Mouse (Mus musculus): ENCODE results near the gene Trappc2l. TPM values are rescaled to one million over a fixed set of nuclear protein-coding genes. Genes with fewer than 3 reads are reported as not detected.

The Trappc2l gene
- total RNA-seq, 1 experiment, result 56.1 TPM

GRCm38 (mm10) chr8:122604640-122605039 lies 6.8 kb upstream of the Trappc2l start:
- Histone ChIP-seq H3K9me3 (ENCODE audit: control insufficient read depth, insufficient read depth, low read depth, low read length) (no peaks in the 10 kb centered on the region), H3K9ac (ENCODE audit: insufficient read depth, low read depth, low read length, poor library complexity, severe bottlenecking) (no peak overlapping the region), H3K36me3 (ENCODE audit: control insufficient read depth, insufficient read depth, low read length, poor library complexity, severe bottlenecking) (no peaks in the 10 kb centered on the region), H3K4me3 (ENCODE audit: insufficient read depth in 1 of 2, low read depth in 1 of 2, low read length in 2 of 2, poor library complexity in 1 of 2, severe bottlenecking in 1 of 2) (no peak overlapping the region), H3K4me1 (ENCODE audit: control insufficient read depth in 2 of 2, insufficient read depth in 2 of 2, low read length in 2 of 2, poor library complexity in 1 of 2) (no peaks in the 10 kb centered on the region), H3K27ac (ENCODE audit: insufficient read depth, low read depth, low read length, poor library complexity, severe bottlenecking) (no peak overlapping the region)
- in situ Hi-C loops (cut with MboI; ENCODE audit: low sequenced_read_pairs in 2 of 2, unreplicated experiment in 2 of 2), result no loop called here
- DNase-seq (ENCODE audit: low read depth, low spot score), result no peak
- TF ChIP-seq HCFC1 (IDR thresholded peaks at IDR 0.05; ENCODE audit: borderline replicate concordance, insufficient read depth, low read length), result no peak

DNA sequence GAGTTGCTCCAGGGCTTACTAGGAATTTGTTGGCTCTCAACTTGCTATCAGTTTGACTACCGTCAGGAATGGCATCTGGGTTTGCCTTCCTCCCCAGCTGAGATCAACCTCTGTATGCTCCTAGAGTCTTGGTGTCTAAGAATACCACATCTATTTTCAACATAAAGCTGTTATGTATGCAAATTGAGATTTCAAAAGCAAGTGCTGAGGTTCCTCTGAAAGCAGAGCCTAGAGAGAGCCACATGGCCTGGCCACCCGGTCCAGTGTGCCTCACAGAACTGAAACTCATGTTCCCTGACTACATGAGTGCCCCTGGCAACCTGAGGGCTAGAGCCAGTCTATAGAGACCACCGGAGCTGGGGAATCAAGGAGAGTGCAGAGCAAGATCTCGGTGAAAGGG lies 6.1 kb upstream of the Trappc2l start:
- TF ChIP-seq MAFK (IDR thresholded peaks at IDR 0.05; ENCODE audit: insufficient read depth, low read depth, low read length), result no peak
- TF ChIP-seq HCFC1 (IDR thresholded peaks at IDR 0.05; ENCODE audit: borderline replicate concordance, insufficient read depth, low read length), result no peak
- TF ChIP-seq ZC3H11A (IDR thresholded peaks at IDR 0.05; ENCODE audit: borderline replicate concordance, low read depth, low read length), result no peak
- no peak for TF ChIP-seq CHD2 (IDR thresholded peaks at IDR 0.05; ENCODE audit: low read depth, low read length)
- no peak for TF ChIP-seq ZNF384 (IDR thresholded peaks at IDR 0.05; ENCODE audit: low read depth, low read length)
- Histone ChIP-seq H3K27ac (ENCODE audit: insufficient read depth, low read depth, low read length, poor library complexity, severe bottlenecking) (no peak overlapping the region), H3K4me3 (ENCODE audit: insufficient read depth in 1 of 2, low read depth in 1 of 2, low read length in 2 of 2, poor library complexity in 1 of 2, severe bottlenecking in 1 of 2) (no peak overlapping the region), H3K9ac (ENCODE audit: insufficient read depth, low read depth, low read length, poor library complexity, severe bottlenecking) (no peak overlapping the region), H3K36me3 (ENCODE audit: control insufficient read depth, insufficient read depth, low read length, poor library complexity, severe bottlenecking) (no peaks in the 10 kb centered on the region), H3K9me3 (ENCODE audit: control insufficient read depth, insufficient read depth, low read depth, low read length) (no peaks in the 10 kb centered on the region), H3K4me1 (ENCODE audit: control insufficient read depth in 2 of 2, insufficient read depth in 2 of 2, low read length in 2 of 2, poor library complexity in 1 of 2) (no peaks in the 10 kb centered on the region)
- DNase-seq (ENCODE audit: low read depth, low spot score), result no peak
- in situ Hi-C loops (cut with MboI; ENCODE audit: low sequenced_read_pairs in 2 of 2, unreplicated experiment in 2 of 2), result no loop called here

DNA sequence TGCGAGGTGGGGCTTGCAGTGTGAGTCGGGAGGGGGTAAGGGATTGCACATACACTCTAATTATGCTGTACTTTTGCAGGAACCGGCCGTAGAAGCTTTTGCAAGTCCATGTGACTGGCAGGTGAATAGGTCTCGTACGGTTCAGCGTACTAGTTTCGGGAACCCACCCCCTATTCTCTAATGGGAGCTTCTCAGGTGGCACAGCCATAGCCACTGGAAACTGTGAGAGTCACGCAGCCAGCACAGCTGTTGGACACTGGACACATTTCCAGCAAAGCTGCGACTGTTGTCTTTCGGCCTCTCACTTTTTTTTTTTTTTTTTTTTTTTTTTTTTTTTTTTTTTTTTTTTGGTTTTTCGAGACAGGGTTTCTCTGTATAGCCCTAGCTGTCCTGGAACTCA lies 4.6 kb upstream of the Trappc2l start:
- no peak for DNase-seq (ENCODE audit: low read depth, low spot score)
- H3K36me3 ChIP-seq (ENCODE audit: control insufficient read depth, insufficient read depth, low read length, poor library complexity, severe bottlenecking), result no peaks in the 10 kb centered on the region
- in situ Hi-C loops (cut with MboI; ENCODE audit: low sequenced_read_pairs in 2 of 2, unreplicated experiment in 2 of 2), result no loop called here
- no peaks in the 10 kb centered on the region for H3K9me3 ChIP-seq (ENCODE audit: control insufficient read depth, insufficient read depth, low read depth, low read length)
- no peak overlapping the region for H3K27ac ChIP-seq (ENCODE audit: insufficient read depth, low read depth, low read length, poor library complexity, severe bottlenecking)
- no peak for TF ChIP-seq ZNF384 (IDR thresholded peaks at IDR 0.05; ENCODE audit: low read depth, low read length)
- H3K4me3 ChIP-seq (ENCODE audit: insufficient read depth in 1 of 2, low read depth in 1 of 2, low read length in 2 of 2, poor library complexity in 1 of 2, severe bottlenecking in 1 of 2), result no peak overlapping the region
- H3K4me1 ChIP-seq (ENCODE audit: control insufficient read depth in 2 of 2, insufficient read depth in 2 of 2, low read length in 2 of 2, poor library complexity in 1 of 2), result no peaks in the 10 kb centered on the region
- no peak overlapping the region for H3K9ac ChIP-seq (ENCODE audit: insufficient read depth, low read depth, low read length, poor library complexity, severe bottlenecking)

DNA sequence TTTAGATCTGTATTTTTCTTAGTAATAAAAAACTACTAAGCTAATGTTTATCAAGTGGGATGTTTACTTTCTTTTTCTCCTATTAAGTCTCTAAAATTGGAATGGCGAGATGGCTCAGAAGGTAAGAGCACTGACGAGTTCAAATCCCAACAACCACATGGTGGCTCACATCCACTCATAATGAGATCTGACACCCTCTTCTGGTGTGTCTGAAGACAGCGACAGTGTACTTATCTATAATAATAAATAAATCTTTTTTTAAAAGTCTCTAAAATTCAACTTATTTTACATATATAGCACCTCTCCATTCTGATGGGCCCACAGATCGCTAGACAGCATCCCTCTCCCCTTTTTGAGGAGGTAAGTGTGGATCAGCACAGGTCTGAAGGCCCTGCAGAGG lies 1.2 kb upstream of the Trappc2l start:
- H3K4me1 ChIP-seq (ENCODE audit: control insufficient read depth in 2 of 2, insufficient read depth in 2 of 2, low read length in 2 of 2, poor library complexity in 1 of 2), result no peaks in the 10 kb centered on the region
- in situ Hi-C loops (cut with MboI; ENCODE audit: low sequenced_read_pairs in 2 of 2, unreplicated experiment in 2 of 2), result loop anchor here in 1 of 2 experiments (10.0 kb wide), 1 partner anchor 215 kb away; no protein-coding TSS in a partner anchor
- H3K4me3 ChIP-seq (ENCODE audit: insufficient read depth in 1 of 2, low read depth in 1 of 2, low read length in 2 of 2, poor library complexity in 1 of 2, severe bottlenecking in 1 of 2), result no peak overlapping the region
- no peaks in the 10 kb centered on the region for H3K9me3 ChIP-seq (ENCODE audit: control insufficient read depth, insufficient read depth, low read depth, low read length)
- TF ChIP-seq HCFC1 (IDR thresholded peaks at IDR 0.05; ENCODE audit: borderline replicate concordance, insufficient read depth, low read length) (no peak), CHD2 (IDR thresholded peaks at IDR 0.05; ENCODE audit: low read depth, low read length) (no peak), ZNF384 (IDR thresholded peaks at IDR 0.05; ENCODE audit: low read depth, low read length) (no peak), ZC3H11A (IDR thresholded peaks at IDR 0.05; ENCODE audit: borderline replicate concordance, low read depth, low read length) (no peak), MAFK (IDR thresholded peaks at IDR 0.05; ENCODE audit: insufficient read depth, low read depth, low read length) (no peak)
- no peak for DNase-seq (ENCODE audit: low read depth, low spot score)
- H3K36me3 ChIP-seq (ENCODE audit: control insufficient read depth, insufficient read depth, low read length, poor library complexity, severe bottlenecking), result no peaks in the 10 kb centered on the region
- no peak overlapping the region for H3K27ac ChIP-seq (ENCODE audit: insufficient read depth, low read depth, low read length, poor library complexity, severe bottlenecking)
- H3K9ac ChIP-seq (ENCODE audit: insufficient read depth, low read depth, low read length, poor library complexity, severe bottlenecking), result no peak overlapping the region

- no peak for TF ChIP-seq HCFC1 (IDR thresholded peaks at IDR 0.05; ENCODE audit: borderline replicate concordance, insufficient read depth, low read length)
- TF ChIP-seq ZNF384 (IDR thresholded peaks at IDR 0.05; ENCODE audit: low read depth, low read length), result no peak
- Histone ChIP-seq H3K9me3 (ENCODE audit: control insufficient read depth, insufficient read depth, low read depth, low read length) (no peaks in the 10 kb centered on the region), H3K4me3 (ENCODE audit: insufficient read depth in 1 of 2, low read depth in 1 of 2, low read length in 2 of 2, poor library complexity in 1 of 2, severe bottlenecking in 1 of 2) (peak overlapping the region; percentile 83 to 87), H3K4me1 (ENCODE audit: control insufficient read depth in 2 of 2, insufficient read depth in 2 of 2, low read length in 2 of 2, poor library complexity in 1 of 2) (no peaks in the 10 kb centered on the region), H3K36me3 (ENCODE audit: control insufficient read depth, insufficient read depth, low read length, poor library complexity, severe bottlenecking) (no peaks in the 10 kb centered on the region), H3K27ac (ENCODE audit: insufficient read depth, low read depth, low read length, poor library complexity, severe bottlenecking) (no peak overlapping the region), H3K9ac (ENCODE audit: insufficient read depth, low read depth, low read length, poor library complexity, severe bottlenecking) (peak overlapping the region; percentile 81)
- DNase-seq (ENCODE audit: low read depth, low spot score), result no peak
- in situ Hi-C loops (cut with MboI; ENCODE audit: low sequenced_read_pairs in 2 of 2, unreplicated experiment in 2 of 2), result loop anchor here in 1 of 2 experiments (10.0 kb wide), 1 partner anchor 214 kb away; no protein-coding TSS in a partner anchor
Observed at GRCm38 (mm10) chr8:122610612-122611277, 695 bp upstream of the Trappc2l start.

Data from ES-E14 (cell line).